Mouse (Mus musculus): ENCODE results near the gene Serpina3f. TPM values are rescaled to one million over a fixed set of nuclear protein-coding genes. Genes with fewer than 3 reads are reported as not detected.

Serpina3f gene
- polyA plus RNA-seq, 1 experiment from 2014 or later = 0.10 TPM

DNA sequence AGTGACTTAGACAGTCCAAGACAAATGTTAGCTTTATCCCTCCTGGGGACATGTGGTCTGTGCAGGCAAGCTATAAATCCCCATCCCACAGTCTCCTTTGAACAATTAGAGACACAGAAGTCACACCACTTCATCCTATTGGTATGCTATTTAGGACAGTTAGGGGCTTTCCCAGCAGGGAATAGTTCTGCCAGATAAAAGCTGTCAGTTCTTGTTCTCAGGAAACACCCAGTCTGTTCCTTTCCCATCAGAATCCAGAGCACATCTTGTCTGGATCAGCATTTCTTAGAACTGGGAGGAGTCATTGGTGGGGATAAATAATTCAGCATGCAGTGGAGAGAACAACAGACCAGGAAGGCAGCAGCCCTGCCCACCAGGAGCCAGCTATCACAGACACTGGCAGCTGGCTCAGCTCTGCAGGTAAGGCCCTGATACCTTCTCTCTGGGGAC lies 33.2 kb downstream of the Serpina3f start:
- ATAC-seq = peak; percentile 35
- no peak for DNase-seq (ENCODE audit: low read depth, low spot score)
- POLR2A ChIA-PET = no interaction called here
- CTCF ChIA-PET = no interaction called here
- in situ Hi-C loops (cut with MboI; ENCODE audit: low pct_unique_long_range_greater_than_20kb) = loop anchor here (10.0 kb wide), 1 partner anchor 167 kb away; no protein-coding TSS in a partner anchor
- no peaks in the 10 kb centered on the region for H3K27me3 ChIP-seq
- no peak for TF ChIP-seq CTCF (IDR thresholded peaks at IDR 0.05)

- ChIA-PET POLR2A (no interaction called here), CTCF (no interaction called here)
- ATAC-seq (no peak), DNase-seq (ENCODE audit: low read depth, low spot score) (no peak)
- in situ Hi-C loops (cut with MboI; ENCODE audit: low pct_unique_long_range_greater_than_20kb) = loop anchor here (10.0 kb wide), 1 partner anchor 167 kb away; no protein-coding TSS in a partner anchor
- no peaks in the 10 kb centered on the region for H3K27me3 ChIP-seq
- no peak for TF ChIP-seq CTCF (IDR thresholded peaks at IDR 0.05)
Observed at GRCm38 (mm10) chr12:104248231-104248630, 33.9 kb downstream of the Serpina3f start.

GRCm38 (mm10) chr12:104261041-104261440 lies 46.7 kb downstream of the Serpina3f start:
- in situ Hi-C loops (cut with MboI; ENCODE audit: low pct_unique_long_range_greater_than_20kb) = no loop called here
- no peak for TF ChIP-seq CTCF (IDR thresholded peaks at IDR 0.05)
- ChIA-PET CTCF (interaction anchor here (1.1 kb wide), 1 partner anchor 13 kb away, joined by 3 read pairs; no protein-coding TSS in a partner anchor), POLR2A (interaction anchor here (0.6 kb wide), 1 partner anchor 939 kb away, joined by 3 read pairs; no protein-coding TSS in a partner anchor)
- no peak for DNase-seq (ENCODE audit: low read depth, low spot score)
- ATAC-seq = no peak
- no peaks in the 10 kb centered on the region for H3K27me3 ChIP-seq

- ChIA-PET CTCF (no interaction called here), POLR2A (no interaction called here)
- ATAC-seq (no peak), DNase-seq (ENCODE audit: low read depth, low spot score) (no peak)
- H3K27me3 ChIP-seq = no peaks in the 10 kb centered on the region
- in situ Hi-C loops (cut with MboI; ENCODE audit: low pct_unique_long_range_greater_than_20kb) = no loop called here
- no peak for TF ChIP-seq CTCF (IDR thresholded peaks at IDR 0.05)
Observed at GRCm38 (mm10) chr12:104262863-104263262, 48.5 kb downstream of the Serpina3f start, which contains the start of gene Serpina3i. Gene Serpina3i (plus strand): TSS chr12:104263122.

GRCm38 (mm10) chr12:104266374-104266773 lies 52.0 kb downstream of the Serpina3f start:
- ATAC-seq = no peak

More at GRCm38 (mm10) chr12:104266374-104266773, 52.0 kb downstream of the Serpina3f start:
- H3K27me3 ChIP-seq = no peaks in the 10 kb centered on the region
- DNase-seq (ENCODE audit: low read depth, low spot score) = no peak
- ChIA-PET POLR2A (no interaction called here), CTCF (no interaction called here)
- in situ Hi-C loops (cut with MboI; ENCODE audit: low pct_unique_long_range_greater_than_20kb) = no loop called here
- no peak for TF ChIP-seq CTCF (IDR thresholded peaks at IDR 0.05)

Other genes with a start within 250 kb of the Serpina3f start
- gene Serpina11, start 224.6 kb upstream of the Serpina3f start, polyA plus RNA-seq (2021) = not detected
- 0.08 TPM for gene Serpina9, start 200.8 kb upstream of the Serpina3f start, polyA plus RNA-seq (2021)
- not detected for gene Serpina12, start 170.1 kb upstream of the Serpina3f start, polyA plus RNA-seq (2021)
- gene Serpina5, start 113.4 kb upstream of the Serpina3f start, polyA plus RNA-seq (2021) = 0.06 TPM
- not detected for gene Serpina3a, start 101.8 kb upstream of the Serpina3f start, polyA plus RNA-seq (2021)
- gene Serpina3b, start 86.5 kb upstream of the Serpina3f start, polyA plus RNA-seq (2021) = not detected
- 0.04 TPM for gene Serpina3c, start 60.7 kb upstream of the Serpina3f start, polyA plus RNA-seq (2021)
- 1.6 TPM for gene Serpina3g, start 21.7 kb downstream of the Serpina3f start, polyA plus RNA-seq (2021)
- 0.59 TPM for gene Serpina3i, start 48.6 kb downstream of the Serpina3f start, polyA plus RNA-seq (2021)
- not detected for gene Serpina3j, start 100.0 kb downstream of the Serpina3f start, polyA plus RNA-seq (2021)
- gene Serpina3k, start 123.9 kb downstream of the Serpina3f start, polyA plus RNA-seq (2021) = not detected
- 0.15 TPM for gene Serpina3m, start 123.9 kb downstream of the Serpina3f start, polyA plus RNA-seq (2021)
- 8.9 TPM for gene Serpina3n, start 192.2 kb downstream of the Serpina3f start, polyA plus RNA-seq (2021)